Mouse (Mus musculus) embryonic facial prominence, embryonic 12.5 days (tissue): ENCODE results near the gene Slc35d1. TPM values are rescaled to one million over a fixed set of nuclear protein-coding genes. Genes with fewer than 3 reads are reported as not detected.
A peak's percentile ranks its signal among the peaks of the same experiment; 100 is the strongest.

Experiments used
- ATAC-seq: fragments of 200-750 bp; cut with Nextera tagmentation; 2 replicates; pipeline ENCODE4 v1.8.0; 2017; ENCODE audit not compliant: insufficient number of reproducible peaks, insufficient read depth, low FRiP score, low TSS enrichment
- H3K27ac ChIP-seq: fragments of 300-500 bp; sonication (generic); 2 replicates; pipeline ENCODE4 v1.5.1; 2016; ENCODE audit warnings: mild to moderate bottlenecking
- H3K27me3 ChIP-seq: fragments of 300-500 bp; sonication (generic); 2 replicates; pipeline ENCODE4 v1.6.1; 2016; ENCODE audit warnings: mild to moderate bottlenecking, moderate library complexity
- H3K36me3 ChIP-seq: fragments of 300-500 bp; sonication (generic); 2 replicates; pipeline ENCODE4 v1.6.1; 2016; ENCODE audit warnings: mild to moderate bottlenecking
- H3K4me1 ChIP-seq: fragments of 300-500 bp; sonication (generic); 2 replicates; pipeline ENCODE4 v1.6.1; 2016
- H3K4me2 ChIP-seq: fragments of 300-500 bp; sonication (generic); replicated peaks from 2 replicates; pipeline ENCODE4 v1.6.1; 2016; ENCODE audit warnings: mild to moderate bottlenecking, moderate library complexity
- H3K4me3 ChIP-seq: fragments of 300-500 bp; sonication (generic); 2 replicates; pipeline ENCODE4 v1.5.1; 2016; ENCODE audit warnings: mild to moderate bottlenecking
- H3K9ac ChIP-seq: fragments of 300-500 bp; sonication (generic); 2 replicates; pipeline ENCODE4 v1.6.1; 2016; ENCODE audit warnings: mild to moderate bottlenecking, moderate library complexity
- H3K9me3 ChIP-seq: fragments of 300-500 bp; sonication (generic); 2 replicates; pipeline ENCODE4 v1.6.1; 2016; ENCODE audit warnings: mild to moderate bottlenecking, moderate library complexity
- WGBS: fragments of 180-500 bp; shearing (Covaris S2); methylation state at CpG from one replicate; pipeline ENCODE4 v1.1.7; 2016; 5-methylcytosine and 5-hydroxymethylcytosine counted together
- polyA plus RNA-seq: library from polyadenylated mRNA; unstranded; fragments of >200 nt; fragmentation: Nextera tagmentation; extraction: Ambion mirVana; gene quantifications from 2 replicates; pipeline ENCODE4 v1.2.1, GENCODE M21; 2016

Slc35d1 gene
- polyA plus RNA-seq: 13.5 and 14.9 TPM in 2 replicates

DNA sequence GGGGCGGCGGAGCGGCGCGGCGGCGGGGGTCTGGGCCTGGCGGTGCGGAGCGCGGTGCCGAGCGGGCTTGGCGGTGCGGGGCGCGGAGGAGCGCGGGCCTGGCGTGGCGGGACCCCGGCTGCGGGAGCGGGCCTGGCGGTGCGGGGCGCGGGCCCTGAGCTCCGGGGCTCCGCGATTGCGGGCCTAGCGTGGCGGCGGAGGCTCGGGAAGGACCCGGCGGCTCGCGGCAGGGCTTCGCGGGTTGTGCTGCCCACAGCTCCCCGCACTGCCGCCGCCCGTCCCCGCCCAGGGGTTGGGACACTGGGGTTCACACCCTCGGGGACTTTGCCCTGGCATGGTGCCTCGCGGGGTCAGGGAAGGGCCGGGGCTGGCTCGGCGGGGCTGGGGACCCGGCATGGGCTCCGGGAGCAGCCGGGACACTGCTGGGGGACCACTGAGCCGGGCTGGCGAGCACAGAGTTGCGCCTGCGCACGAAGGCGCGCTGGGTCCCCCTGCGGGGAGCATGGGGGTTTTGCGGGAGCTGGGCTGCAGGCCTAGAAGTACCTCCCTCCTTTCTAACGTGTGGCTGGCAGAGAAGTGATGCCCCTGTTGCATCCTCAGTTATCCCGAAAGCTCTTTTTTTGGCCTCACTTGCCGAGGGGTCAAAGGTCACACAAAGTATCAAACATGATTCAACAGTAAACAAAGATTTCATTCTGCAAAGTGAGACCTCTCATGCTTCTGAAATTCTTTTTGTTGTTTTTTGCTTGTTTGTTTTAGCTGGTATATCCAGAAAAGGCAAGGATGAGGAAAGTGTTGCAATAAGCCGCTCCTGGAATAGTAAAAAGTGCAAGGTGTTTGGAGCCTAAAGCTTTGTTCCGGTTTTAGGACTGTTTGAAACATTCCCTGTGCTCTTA, at the start of gene Slc35d1:
Slc35d1 (minus strand) TSS at position 240 of the 896 bp plus-strand sequence.
- H3K4me2 ChIP-seq: peak within 1 kb of the TSS; percentile 70
- H3K27ac ChIP-seq: peak within 1 kb of the TSS; percentile 99
- WGBS: 3% methylated on average over 61 of the region's 70 CpGs
- H3K9me3 ChIP-seq: no peaks in the 10 kb centered on the region
- no peaks in the 10 kb centered on the region for H3K27me3 ChIP-seq
- H3K4me3 ChIP-seq: peak within 1 kb of the TSS; percentile 92
- peak; percentile 91 for ATAC-seq
- peaks cover 24% of the 10 kb centered on the region for H3K4me1 ChIP-seq
- peak within 1 kb of the TSS; percentile 96 for H3K9ac ChIP-seq
- no peaks in the 10 kb centered on the region for H3K36me3 ChIP-seq

DNA sequence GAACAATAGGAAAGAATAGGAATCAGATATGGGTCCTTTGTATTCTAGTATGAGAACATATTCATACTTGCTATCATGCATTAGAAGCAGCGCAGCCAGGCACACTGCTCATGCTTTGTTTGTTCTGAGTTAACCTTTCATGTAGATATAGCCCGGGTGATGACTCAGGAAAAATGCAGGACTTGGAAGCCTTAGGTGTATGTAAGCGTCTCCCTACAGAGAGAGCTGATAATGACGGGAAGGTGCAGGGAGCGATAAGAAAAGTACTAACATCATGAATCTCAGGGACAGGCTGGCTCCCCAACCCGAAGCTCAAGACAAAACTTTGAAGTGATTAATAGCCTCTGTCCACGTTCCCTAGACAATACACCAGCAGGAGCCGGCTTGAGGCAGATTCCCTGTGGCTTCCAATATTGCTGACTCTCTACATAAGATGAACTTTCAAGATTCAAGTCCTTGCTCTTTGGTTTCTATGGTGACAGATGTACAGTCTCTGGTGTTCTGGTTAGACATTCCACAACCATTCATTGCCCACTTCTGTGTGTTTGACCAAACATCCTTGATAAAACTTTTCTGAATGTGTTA, 48.9 kb upstream of the Slc35d1 start:
- no peak for ATAC-seq
- Histone ChIP-seq H3K9ac (no peak overlapping the region), H3K36me3 (no peaks in the 10 kb centered on the region), H3K9me3 (no peaks in the 10 kb centered on the region), H3K4me2 (no peak overlapping the region), H3K4me3 (no peak overlapping the region), H3K27ac (no peak overlapping the region), H3K4me1 (no peaks in the 10 kb centered on the region), H3K27me3 (no peaks in the 10 kb centered on the region)
- 56% methylated on average over 8 of the region's 8 CpGs for WGBS

DNA sequence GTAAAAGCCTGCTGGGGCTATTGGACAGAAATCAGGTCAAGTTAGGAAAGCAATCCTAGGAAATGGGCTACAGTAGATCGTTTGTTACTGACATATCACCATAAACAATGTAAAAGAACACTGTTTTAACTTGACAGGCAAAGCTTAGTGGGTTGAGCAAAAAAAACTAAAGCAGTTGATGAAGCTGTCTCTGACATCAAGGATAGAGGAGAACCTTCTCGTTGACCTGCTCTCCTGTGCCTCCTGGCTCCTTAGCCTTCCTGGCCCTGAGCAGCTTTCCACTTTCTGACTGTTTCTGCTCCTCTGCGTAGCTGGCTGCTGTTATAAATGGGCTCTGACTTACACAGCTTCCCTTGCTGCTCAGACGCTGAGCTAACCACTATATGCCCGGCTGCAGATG, 48.4 kb upstream of the Slc35d1 start:
- no peak for ATAC-seq
- Histone ChIP-seq H3K4me1 (no peaks in the 10 kb centered on the region), H3K27me3 (no peaks in the 10 kb centered on the region), H3K9ac (no peak overlapping the region), H3K9me3 (no peaks in the 10 kb centered on the region), H3K4me2 (no peak overlapping the region), H3K27ac (no peak overlapping the region), H3K36me3 (no peaks in the 10 kb centered on the region), H3K4me3 (no peak overlapping the region)
- WGBS: 74% methylated on average over 5 of the region's 5 CpGs

DNA sequence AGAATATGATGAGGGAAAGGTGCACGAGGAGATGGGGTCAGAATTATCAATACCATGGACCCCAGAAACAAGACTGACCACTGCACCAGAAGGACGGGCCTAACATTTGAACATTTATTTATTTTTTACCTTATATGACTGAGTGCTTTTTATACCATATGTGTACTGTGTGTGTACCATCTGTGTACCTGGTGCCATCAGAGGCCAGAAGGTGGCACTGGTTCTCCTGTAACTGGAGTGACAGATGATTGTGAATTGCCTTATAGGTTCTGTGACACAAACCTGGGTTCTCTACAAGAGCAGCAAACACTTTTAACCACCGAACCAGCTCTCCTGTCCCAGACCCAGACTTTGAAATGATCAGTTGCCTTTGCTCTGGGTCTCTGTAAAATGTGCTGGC, 43.9 kb upstream of the Slc35d1 start:
- ATAC-seq: no peak
- Histone ChIP-seq H3K4me1 (no peaks in the 10 kb centered on the region), H3K9me3 (no peaks in the 10 kb centered on the region), H3K27me3 (no peaks in the 10 kb centered on the region), H3K27ac (no peak overlapping the region), H3K9ac (no peak overlapping the region), H3K4me3 (no peak overlapping the region), H3K4me2 (no peak overlapping the region), H3K36me3 (no peaks in the 10 kb centered on the region)
- 81% methylated on average over 3 of the region's 3 CpGs for WGBS

DNA sequence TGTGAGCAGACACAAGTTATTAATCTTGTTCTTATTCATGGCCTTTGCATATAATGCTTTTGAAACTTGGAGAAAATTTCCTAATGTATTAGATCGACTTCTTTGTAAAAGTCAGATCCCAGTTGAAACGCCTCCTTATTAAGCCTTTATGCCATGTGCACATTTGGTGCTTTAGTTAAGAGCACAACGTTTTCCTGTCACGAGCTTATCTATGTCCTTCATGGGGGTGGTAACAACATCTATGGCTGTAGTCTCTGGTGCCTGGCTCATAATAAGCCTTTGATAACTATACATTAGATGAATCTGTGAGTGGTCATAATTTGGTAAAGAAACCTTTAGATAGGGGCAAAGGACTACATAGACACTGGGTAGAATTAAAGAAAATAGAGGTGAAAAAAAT, 38.9 kb upstream of the Slc35d1 start:
- WGBS: 81% methylated on average over 4 of the region's 4 CpGs
- Histone ChIP-seq H3K27me3 (no peaks in the 10 kb centered on the region), H3K36me3 (no peaks in the 10 kb centered on the region), H3K4me2 (no peak overlapping the region), H3K4me1 (no peaks in the 10 kb centered on the region), H3K27ac (no peak overlapping the region), H3K4me3 (no peak overlapping the region), H3K9me3 (no peaks in the 10 kb centered on the region), H3K9ac (no peak overlapping the region)
- ATAC-seq: no peak

DNA sequence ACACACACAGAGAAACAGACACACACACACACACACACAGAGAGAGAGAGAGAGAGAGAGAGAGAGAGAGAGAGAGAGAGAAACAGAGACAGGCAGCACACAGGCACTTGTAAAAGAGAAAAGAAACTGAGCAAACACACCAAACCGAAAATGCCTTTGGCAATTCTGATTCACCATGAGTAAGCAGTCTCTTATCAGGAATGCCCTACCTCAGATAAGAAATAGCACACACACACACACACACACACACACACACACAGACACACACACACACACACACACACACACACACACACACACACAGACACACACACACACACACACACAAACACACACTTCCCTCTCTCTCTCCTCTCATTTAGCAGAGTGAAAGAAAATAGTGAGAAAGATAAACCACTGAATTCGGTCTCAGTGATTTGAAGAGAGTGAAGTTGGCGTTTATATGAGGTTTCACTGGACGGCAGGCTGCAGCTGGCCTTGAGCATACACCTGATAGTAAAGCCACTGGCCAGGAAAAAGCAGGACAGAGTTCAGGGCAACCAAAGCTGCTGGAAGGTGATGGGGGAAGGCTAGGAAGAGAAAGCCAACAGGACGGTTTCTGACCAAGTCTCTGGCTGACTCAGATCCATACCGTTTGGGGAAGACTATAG, 34.6 kb upstream of the Slc35d1 start:
- H3K36me3 ChIP-seq: no peaks in the 10 kb centered on the region
- no peak overlapping the region for H3K9ac ChIP-seq
- H3K4me3 ChIP-seq: no peak overlapping the region
- no peak for ATAC-seq
- no peak overlapping the region for H3K27ac ChIP-seq
- no peaks in the 10 kb centered on the region for H3K27me3 ChIP-seq
- H3K4me1 ChIP-seq: no peaks in the 10 kb centered on the region
- WGBS: 70% methylated on average over 6 of the region's 6 CpGs
- H3K4me2 ChIP-seq: no peak overlapping the region
- no peaks in the 10 kb centered on the region for H3K9me3 ChIP-seq

DNA sequence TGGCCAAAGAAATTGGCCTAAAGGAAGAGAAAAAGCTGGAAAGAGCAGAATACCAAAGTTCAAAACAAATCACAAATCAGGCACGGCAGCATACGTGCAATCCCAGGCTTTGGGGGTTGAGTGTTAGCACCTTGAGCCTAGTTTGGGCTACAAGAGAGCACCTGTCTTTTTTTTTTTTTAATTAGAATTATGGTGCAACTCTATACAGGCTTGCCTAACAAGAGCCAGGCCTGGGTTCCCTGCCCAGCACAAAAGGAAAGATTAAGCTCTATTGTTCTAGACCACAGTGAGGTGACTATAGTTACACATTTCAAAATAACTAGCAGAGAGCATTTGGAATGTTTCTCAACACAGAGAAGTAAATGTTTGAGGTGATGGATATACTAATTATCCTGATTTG, 32.8 kb upstream of the Slc35d1 start:
- Histone ChIP-seq H3K4me3 (no peak overlapping the region), H3K9me3 (no peaks in the 10 kb centered on the region)

DNA sequence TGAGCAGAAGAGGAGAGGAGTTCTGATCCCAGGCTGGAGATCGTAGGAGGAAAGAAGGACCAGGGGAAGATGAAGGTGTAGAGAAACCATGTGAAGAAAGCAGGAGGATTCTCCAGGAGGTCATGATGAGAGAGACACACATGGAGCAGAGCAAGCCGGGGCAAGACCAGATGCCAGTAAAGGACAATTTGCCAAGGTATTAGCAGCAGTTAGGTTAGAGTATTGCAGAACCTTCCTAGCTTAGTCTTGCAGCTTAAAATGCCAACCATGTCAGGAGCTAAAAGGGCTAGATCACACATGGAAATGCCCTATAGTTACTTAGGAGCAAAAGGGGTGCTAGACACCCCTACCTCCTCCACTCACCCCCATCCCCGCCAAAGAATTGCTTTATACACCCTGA, 32.3 kb upstream of the Slc35d1 start:
- no peak overlapping the region for H3K9ac ChIP-seq
- no peaks in the 10 kb centered on the region for H3K9me3 ChIP-seq
- H3K36me3 ChIP-seq: no peaks in the 10 kb centered on the region
- H3K27me3 ChIP-seq: no peaks in the 10 kb centered on the region
- no peak for ATAC-seq
- no peak overlapping the region for H3K4me3 ChIP-seq
- no peak overlapping the region for H3K4me2 ChIP-seq
- no peak overlapping the region for H3K27ac ChIP-seq
- H3K4me1 ChIP-seq: no peaks in the 10 kb centered on the region
- 79% methylated on average over 3 of the region's 3 CpGs for WGBS

More for the DNA sequence above, 32.8 kb upstream of the Slc35d1 start:
- Histone ChIP-seq H3K27ac (no peak overlapping the region), H3K27me3 (no peaks in the 10 kb centered on the region), H3K4me2 (no peak overlapping the region), H3K9ac (no peak overlapping the region), H3K4me1 (no peaks in the 10 kb centered on the region), H3K36me3 (no peaks in the 10 kb centered on the region)
- 83% methylated on average over 2 of the region's 2 CpGs for WGBS
- no peak for ATAC-seq

DNA sequence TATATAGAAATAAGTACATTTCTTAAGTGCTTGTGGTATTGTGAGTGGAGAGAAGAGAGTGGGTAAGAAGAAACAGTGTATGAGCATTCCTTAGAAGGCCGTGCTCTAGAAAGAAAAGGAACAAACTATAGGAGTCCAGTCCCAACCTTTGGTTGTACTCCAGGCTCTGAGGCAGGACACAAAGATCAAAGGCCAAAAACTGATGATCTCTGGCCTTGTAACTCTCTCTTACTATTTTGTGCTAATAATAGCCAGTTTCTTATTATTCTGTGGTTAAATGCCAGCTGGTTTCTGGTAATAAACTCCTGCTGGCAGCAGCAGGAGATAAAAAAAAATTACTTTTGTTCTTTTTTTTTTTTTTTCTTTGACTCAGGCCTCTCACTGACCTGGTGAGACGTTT, 17.2 kb upstream of the Slc35d1 start:
- WGBS: 55% methylated on average over 2 of the region's 2 CpGs
- Histone ChIP-seq H3K4me1 (no peaks in the 10 kb centered on the region), H3K36me3 (no peaks in the 10 kb centered on the region)

DNA sequence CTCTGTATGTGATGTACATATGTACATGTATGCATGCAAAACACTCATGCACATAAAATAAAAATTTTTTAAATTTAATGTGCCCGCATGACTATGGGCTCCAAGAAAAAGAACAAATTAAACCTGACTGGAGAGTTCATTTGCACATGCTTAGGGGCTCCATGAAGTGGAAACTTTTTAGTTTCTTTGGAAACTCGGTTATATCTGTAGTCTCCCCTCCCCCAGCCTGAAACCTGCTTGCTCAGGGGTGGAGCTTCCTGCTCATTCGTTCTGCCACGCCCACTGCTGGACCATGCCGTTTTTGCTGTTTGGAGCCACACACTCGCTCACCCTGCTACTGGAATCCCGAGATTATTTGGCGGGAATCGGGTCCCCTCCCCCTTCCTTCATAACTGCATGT, 7.9 kb upstream of the Slc35d1 start:
- no peak overlapping the region for H3K27ac ChIP-seq
- no peaks in the 10 kb centered on the region for H3K9me3 ChIP-seq
- H3K4me3 ChIP-seq: no peak overlapping the region
- no peaks in the 10 kb centered on the region for H3K27me3 ChIP-seq
- H3K9ac ChIP-seq: no peak overlapping the region
- WGBS: 47% methylated on average over 9 of the region's 9 CpGs
- ATAC-seq: no peak
- H3K36me3 ChIP-seq: no peaks in the 10 kb centered on the region
- peaks cover 16% of the 10 kb centered on the region; the same call in 1 of the 2 replicates for H3K4me1 ChIP-seq
- no peak overlapping the region for H3K4me2 ChIP-seq

More for the DNA sequence above, 17.2 kb upstream of the Slc35d1 start:
- Histone ChIP-seq H3K9ac (no peak overlapping the region), H3K27me3 (no peaks in the 10 kb centered on the region), H3K9me3 (no peaks in the 10 kb centered on the region), H3K27ac (no peak overlapping the region), H3K4me3 (no peak overlapping the region), H3K4me2 (no peak overlapping the region)
- no peak for ATAC-seq

DNA sequence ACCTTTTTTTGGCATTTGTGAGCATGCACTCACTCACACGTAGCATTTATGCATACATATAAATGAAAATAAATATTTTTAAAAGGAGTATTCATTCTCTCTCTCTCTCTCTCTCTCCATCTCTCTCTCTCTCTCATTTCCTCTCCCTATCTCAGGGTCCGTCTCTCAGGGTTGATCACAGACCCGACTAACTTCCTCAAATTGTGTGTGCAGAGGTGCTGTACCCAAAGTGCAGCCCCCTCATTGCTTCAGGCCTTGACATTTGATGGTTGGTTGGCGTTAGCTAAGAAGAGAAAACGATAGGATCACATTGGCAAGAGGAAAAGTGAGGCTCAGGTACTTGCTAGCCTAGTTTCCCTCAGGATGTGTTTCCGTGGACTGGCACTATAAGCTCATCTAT, 6.8 kb upstream of the Slc35d1 start:
- Histone ChIP-seq H3K4me3 (no peak overlapping the region), H3K9ac (no peak overlapping the region), H3K36me3 (no peaks in the 10 kb centered on the region), H3K4me1 (peaks cover 16% of the 10 kb centered on the region; the same call in 1 of the 2 replicates), H3K27ac (no peak overlapping the region), H3K9me3 (no peaks in the 10 kb centered on the region), H3K27me3 (no peaks in the 10 kb centered on the region), H3K4me2 (no peak overlapping the region)
- 63% methylated on average over 6 of the region's 6 CpGs for WGBS
- no peak for ATAC-seq

DNA sequence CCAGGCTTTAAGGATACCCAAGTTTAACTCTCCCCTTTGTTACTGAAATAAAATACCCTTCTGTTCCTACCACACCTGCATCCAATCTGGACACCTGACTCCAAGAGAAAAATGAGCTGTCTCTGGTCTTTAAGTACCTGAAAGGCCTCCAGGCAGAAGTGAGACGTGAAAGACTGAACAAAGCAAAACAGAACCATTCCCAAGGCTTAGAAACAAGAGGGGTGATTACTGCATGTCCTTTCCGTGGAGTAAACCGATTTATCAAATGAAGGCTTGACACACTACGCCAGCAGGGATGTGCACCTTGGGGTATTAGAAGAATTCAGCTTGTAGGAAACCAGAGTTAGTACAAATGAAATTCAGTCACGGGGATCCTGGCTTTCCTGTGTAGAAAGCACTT, 4.0 kb upstream of the Slc35d1 start:
- no peak for ATAC-seq
- H3K4me2 ChIP-seq: no peak overlapping the region
- peak overlapping the region; percentile 59; the same call in 1 of the 2 replicates for H3K27ac ChIP-seq
- H3K9me3 ChIP-seq: no peaks in the 10 kb centered on the region
- WGBS: 29% methylated on average over 5 of the region's 5 CpGs
- H3K27me3 ChIP-seq: no peaks in the 10 kb centered on the region
- no peaks in the 10 kb centered on the region for H3K36me3 ChIP-seq
- no peak overlapping the region for H3K9ac ChIP-seq
- no peak overlapping the region for H3K4me3 ChIP-seq
- peaks cover 21% of the 10 kb centered on the region for H3K4me1 ChIP-seq
